Mouse (Mus musculus) C2C12 (cell line): Measurements from ENCODE around the gene Hk2.

Experiments used
- CTCF ChIP-seq: IDR thresholded peaks from one replicate; pipeline ENCODE4 v1.5.1; 2011; ENCODE audit not compliant: control insufficient read depth, insufficient read depth, insufficient read length
- MAX ChIP-seq: IDR thresholded peaks from one replicate; pipeline ENCODE4 v1.6.1; 2011; ENCODE audit warnings: mild to moderate bottlenecking, control low read depth

- TF ChIP-seq CTCF, result no peak
- TF ChIP-seq MAX, result no peak
These were observed 24.2 kb downstream of the Hk2 start for GRCm38 (mm10) chr6:82750063-82750462.
